Mouse (Mus musculus) liver, postnatal 0 days (tissue): ENCODE measurements at regions not wholly inside any gene's neighbourhood (a gene's known extent, or its start where the extent isn't known, plus 50 kb on each side); places are given as distances from the start of the nearest gene placed in this dataset.

Experiments used
- CTCF ChIP-seq: sonication (generic); IDR thresholded peaks from 2 replicates; pipeline ENCODE4 v1.5.1; 2016; ENCODE audit warnings: antibody characterized with exemption, low read depth
- EP300 ChIP-seq: IDR thresholded peaks from 2 replicates; pipeline ENCODE4 v1.6.1; 2016; ENCODE audit warnings: antibody characterized with exemption, low read depth, mild to moderate bottlenecking

DNA sequence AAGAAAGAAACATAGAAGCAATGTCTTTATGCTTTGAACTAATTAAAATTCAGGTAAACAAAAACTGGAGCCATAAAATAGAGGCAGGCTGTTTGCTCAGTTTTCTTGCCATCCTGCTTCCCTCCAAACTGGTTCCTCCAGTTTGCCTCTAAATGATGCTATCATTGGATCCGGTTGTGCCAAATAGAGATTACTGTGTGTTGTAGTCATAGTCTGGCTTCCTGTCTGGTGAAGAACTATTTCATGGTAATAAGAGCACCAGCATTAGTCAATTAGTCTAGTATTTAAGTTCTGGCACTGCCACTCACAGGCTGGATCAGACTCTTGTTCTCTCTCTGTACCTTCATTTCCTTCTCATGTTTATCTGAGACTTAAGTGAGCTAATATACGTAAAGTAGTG is 141.9 kb upstream of the Rasa1 start:
- TF ChIP-seq CTCF (no peak), EP300 (no peak)
